Mouse (Mus musculus) erythroblast, embryonic 14.5 days (primary cell): Measurements from ENCODE around the gene Lepr. TPM values are rescaled to one million over a fixed set of nuclear protein-coding genes. Genes with fewer than 3 reads are reported as not detected.

ENCODE experiments used
- H3K27me3 ChIP-seq: 2 replicates; pipeline ENCODE4 v1.6.1; 2012; ENCODE audit warnings: inconsistent platforms; ENCODE audit not compliant: control insufficient read depth
- H3K36me3 ChIP-seq: 2 replicates; pipeline ENCODE4 v1.6.1; 2012; ENCODE audit warnings: mild to moderate bottlenecking, inconsistent platforms; ENCODE audit not compliant: control insufficient read depth
- H3K4me1 ChIP-seq: 2 replicates; pipeline ENCODE4 v1.6.1; 2012; ENCODE audit warnings: inconsistent platforms; ENCODE audit not compliant: control insufficient read depth
- H3K4me3 ChIP-seq: replicated peaks from 2 replicates; pipeline ENCODE3; 2012; ENCODE audit warnings: moderate library complexity, mild to moderate bottlenecking, inconsistent platforms
- H3K9me3 ChIP-seq: 2 replicates; pipeline ENCODE4 v1.6.1; 2012; ENCODE audit warnings: low read length, inconsistent platforms, mixed read lengths; ENCODE audit not compliant: control insufficient read depth
- GATA1 ChIP-seq: IDR thresholded peaks from 2 replicates; pipeline ENCODE4 v1.6.1; 2012; ENCODE audit warnings: low read length, inconsistent platforms, mixed read lengths
- TAL1 ChIP-seq: IDR thresholded peaks from 3 replicates; pipeline ENCODE4 v1.6.1; 2012; ENCODE audit warnings: low read length, inconsistent platforms, mixed read lengths
- polyA plus RNA-seq: library from polyadenylated mRNA; stranded (reverse); fragments of >175 nt; gene quantifications from 2 replicates; pipeline ENCODE4 v1.2.3, GENCODE M21; 2012

Gene Lepr
- polyA plus RNA-seq, 1 experiment = not detected

DNA sequence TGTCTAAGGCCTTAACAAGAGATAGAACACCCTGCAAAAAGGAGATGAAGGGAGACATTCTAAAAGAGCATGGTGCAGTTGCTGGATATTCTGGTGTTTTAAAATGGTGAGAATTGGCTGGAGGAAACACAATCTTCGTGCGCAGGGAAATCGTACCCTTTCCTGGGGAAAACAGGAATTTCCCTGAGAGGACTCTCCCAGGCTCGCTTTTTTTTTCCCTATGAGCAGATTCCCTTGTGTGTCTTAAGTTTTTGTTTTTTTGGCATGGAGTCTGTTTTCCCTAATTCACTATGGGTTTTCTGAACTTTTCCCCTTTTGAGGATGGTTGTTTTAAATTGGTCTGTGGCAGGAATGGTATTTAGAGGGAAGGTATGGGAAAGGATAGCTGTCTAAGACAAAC lies 28.0 kb upstream of the Lepr start:
- H3K36me3 ChIP-seq = no peaks in the 10 kb centered on the region
- no peaks in the 10 kb centered on the region for H3K9me3 ChIP-seq
- H3K27me3 ChIP-seq = no peaks in the 10 kb centered on the region
- H3K4me1 ChIP-seq = no peaks in the 10 kb centered on the region
- TF ChIP-seq TAL1 (no peak), GATA1 (no peak)
- no peak overlapping the region for H3K4me3 ChIP-seq

DNA sequence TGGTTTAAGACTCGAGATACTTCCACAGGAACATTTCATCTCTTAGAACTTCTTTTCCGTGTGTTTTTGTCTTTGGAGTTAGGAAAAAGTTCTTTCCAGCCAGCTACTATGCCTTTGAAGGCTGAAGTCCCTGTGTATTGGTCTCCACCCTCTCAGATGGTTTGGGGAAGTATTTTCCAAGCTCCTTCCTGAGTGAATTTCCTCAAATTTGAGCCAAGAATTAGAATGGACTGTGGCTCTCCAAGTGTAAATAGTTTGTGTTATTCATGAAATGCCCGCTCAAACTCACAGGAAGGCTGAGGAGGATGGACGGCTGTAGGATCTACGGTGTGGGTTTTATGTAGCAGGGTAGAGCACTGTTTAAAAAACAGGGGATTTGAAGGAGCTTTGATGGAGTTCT lies 27.6 kb upstream of the Lepr start:
- Histone ChIP-seq H3K27me3 (no peaks in the 10 kb centered on the region), H3K4me3 (no peak overlapping the region), H3K4me1 (no peaks in the 10 kb centered on the region), H3K9me3 (no peaks in the 10 kb centered on the region), H3K36me3 (no peaks in the 10 kb centered on the region)
- TF ChIP-seq TAL1 (no peak), GATA1 (no peak)

DNA sequence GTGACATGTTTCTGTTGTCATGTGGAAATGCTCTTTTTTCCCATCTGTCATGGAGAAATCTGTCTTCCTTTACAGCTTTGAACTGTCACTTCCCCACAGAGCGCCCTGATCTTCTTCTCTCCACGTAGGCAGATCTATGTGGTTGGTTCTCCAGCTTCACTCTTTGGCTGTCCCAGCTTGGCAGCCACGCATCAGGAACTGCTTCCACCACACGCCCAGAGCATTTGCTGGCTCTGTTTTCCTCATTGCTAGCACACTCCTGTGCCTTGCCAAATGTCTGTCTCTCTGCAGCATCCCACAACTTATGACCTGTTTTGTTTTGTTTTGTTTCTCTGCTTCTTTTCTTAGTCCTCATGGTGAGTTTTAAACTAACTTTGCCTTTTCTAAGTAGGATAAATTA lies 24.3 kb upstream of the Lepr start:
- Histone ChIP-seq H3K4me1 (no peaks in the 10 kb centered on the region), H3K4me3 (no peak overlapping the region), H3K9me3 (no peaks in the 10 kb centered on the region), H3K36me3 (no peaks in the 10 kb centered on the region), H3K27me3 (no peaks in the 10 kb centered on the region)
- TF ChIP-seq TAL1 = no peak
- TF ChIP-seq GATA1 = no peak

DNA sequence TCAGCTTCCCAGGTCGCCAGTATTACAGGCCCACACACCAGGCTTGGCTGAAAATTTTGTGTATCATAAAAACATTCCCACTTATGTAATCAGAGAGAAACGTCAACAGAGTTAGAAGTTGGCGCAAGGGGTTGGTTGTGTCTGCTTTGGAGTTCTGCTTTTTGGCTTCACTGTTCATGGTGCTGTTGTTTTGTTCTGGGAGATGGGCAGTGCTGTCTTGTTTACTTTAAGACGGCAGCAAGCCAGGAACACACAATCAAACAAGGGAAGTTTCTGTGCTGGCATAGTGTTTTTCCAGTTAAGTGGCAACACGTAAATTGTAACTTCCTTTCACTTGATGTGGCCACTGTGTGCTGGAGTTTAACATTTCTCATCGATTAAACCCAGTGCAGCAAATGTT lies 22.7 kb upstream of the Lepr start:
- Histone ChIP-seq H3K4me1 (no peaks in the 10 kb centered on the region), H3K9me3 (no peaks in the 10 kb centered on the region), H3K36me3 (no peaks in the 10 kb centered on the region), H3K27me3 (no peaks in the 10 kb centered on the region), H3K4me3 (no peak overlapping the region)
- TF ChIP-seq GATA1 (no peak), TAL1 (no peak)

DNA sequence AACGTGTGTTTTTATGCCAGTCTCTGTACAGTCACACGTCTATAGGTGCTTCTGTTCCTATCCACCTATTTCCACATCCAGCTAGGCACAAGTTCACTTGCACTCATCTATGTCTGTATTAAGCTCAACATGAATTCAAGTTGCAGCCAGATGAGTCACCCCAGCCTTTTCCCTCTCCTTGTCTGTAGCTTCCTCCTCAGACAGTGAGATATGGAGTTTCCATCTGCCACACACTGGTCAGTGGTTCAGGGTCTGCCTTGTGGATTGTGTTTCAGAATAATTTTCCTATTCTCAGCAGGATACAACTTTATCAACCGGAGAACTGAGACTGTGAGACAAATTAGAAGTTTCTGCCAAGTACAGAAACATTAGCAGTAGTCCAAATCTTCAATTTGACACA lies 20.0 kb upstream of the Lepr start:
- Histone ChIP-seq H3K36me3 (no peaks in the 10 kb centered on the region), H3K9me3 (no peaks in the 10 kb centered on the region), H3K4me1 (no peaks in the 10 kb centered on the region), H3K27me3 (no peaks in the 10 kb centered on the region), H3K4me3 (no peak overlapping the region)
- no peak for TF ChIP-seq TAL1
- no peak for TF ChIP-seq GATA1

DNA sequence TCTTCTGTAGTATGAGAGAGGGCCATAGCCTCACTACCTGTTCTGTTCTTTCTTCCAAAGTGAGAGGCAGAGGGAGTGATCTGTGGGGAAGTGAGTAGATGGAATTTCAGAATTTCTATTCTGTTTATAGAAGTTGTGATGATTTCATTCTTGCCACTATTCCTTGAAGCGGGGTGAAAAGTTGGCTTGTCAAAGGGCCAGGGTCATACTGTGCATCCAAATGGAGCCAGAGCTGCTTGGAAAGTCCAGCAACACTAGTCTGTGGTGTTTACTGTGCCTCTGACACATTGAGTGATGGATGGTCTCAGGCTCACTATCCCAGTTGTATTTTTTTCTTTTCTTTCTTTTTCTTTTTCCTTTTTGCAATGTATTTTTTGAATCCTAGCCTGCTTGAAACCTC lies 17.8 kb upstream of the Lepr start:
- TF ChIP-seq TAL1 (no peak), GATA1 (no peak)
- Histone ChIP-seq H3K36me3 (no peaks in the 10 kb centered on the region), H3K27me3 (no peaks in the 10 kb centered on the region), H3K9me3 (no peaks in the 10 kb centered on the region), H3K4me1 (no peaks in the 10 kb centered on the region), H3K4me3 (no peak overlapping the region)

DNA sequence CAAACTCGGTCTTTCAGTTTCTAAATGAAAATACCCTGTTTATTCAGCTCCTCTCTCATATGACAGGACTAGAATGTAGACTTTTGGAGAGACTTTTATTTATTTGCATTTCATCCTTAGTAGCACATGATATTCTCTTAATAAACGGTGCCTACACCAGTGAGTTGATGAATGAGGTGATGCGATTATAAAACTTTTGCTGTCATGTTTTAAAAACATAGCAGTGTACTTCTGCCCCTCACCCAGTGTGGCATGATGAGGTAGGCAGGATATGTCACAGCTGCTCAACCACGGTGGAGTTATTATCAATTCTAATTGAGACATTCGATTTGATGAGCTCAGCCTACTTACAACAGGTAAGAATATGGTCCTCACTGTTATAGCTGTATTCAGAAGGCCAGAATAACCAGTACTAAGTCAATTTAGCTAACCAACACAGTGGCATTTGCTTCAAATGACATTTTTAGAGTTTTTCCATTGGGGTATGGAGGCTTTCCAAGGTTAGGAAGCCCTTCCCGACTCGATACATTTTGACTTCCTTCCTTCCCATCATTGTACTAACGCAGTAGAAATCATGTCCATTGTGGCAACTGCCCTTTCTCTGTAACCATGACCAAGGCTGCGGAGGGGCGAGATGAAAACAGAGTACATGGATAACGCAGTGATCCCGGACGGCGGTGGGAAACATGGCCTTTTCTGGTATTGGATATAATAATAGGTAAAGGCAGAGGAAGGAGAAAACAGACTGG lies 16.1 kb upstream of the Lepr start:
- H3K9me3 ChIP-seq = no peaks in the 10 kb centered on the region
- TF ChIP-seq TAL1 (no peak), GATA1 (no peak)
- H3K4me3 ChIP-seq = no peak overlapping the region
- no peaks in the 10 kb centered on the region for H3K4me1 ChIP-seq
- no peaks in the 10 kb centered on the region for H3K36me3 ChIP-seq
- no peaks in the 10 kb centered on the region for H3K27me3 ChIP-seq

DNA sequence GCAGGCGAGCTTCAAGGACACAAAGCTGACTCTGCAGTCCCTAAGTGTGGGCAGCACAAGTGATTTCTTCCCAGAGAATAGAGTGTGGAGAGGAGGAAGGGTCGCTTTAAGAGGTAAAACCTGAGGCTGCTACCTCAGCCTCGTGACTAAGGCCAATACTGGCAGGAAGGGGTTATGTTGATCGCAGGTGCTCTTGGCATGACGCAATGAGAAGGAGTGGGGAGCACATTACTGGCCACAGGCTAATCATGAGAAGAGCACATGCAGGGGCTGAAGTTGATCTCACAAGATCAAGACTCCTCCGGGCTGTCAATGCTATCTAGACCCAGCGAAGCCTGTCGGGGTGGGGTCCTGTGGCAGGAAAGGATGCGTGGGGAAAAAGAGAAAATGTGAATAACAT lies 11.9 kb upstream of the Lepr start:
- TF ChIP-seq TAL1 (no peak), GATA1 (no peak)
- H3K36me3 ChIP-seq = no peaks in the 10 kb centered on the region
- no peak overlapping the region for H3K4me3 ChIP-seq
- H3K4me1 ChIP-seq = no peaks in the 10 kb centered on the region
- no peaks in the 10 kb centered on the region for H3K9me3 ChIP-seq
- H3K27me3 ChIP-seq = no peaks in the 10 kb centered on the region

DNA sequence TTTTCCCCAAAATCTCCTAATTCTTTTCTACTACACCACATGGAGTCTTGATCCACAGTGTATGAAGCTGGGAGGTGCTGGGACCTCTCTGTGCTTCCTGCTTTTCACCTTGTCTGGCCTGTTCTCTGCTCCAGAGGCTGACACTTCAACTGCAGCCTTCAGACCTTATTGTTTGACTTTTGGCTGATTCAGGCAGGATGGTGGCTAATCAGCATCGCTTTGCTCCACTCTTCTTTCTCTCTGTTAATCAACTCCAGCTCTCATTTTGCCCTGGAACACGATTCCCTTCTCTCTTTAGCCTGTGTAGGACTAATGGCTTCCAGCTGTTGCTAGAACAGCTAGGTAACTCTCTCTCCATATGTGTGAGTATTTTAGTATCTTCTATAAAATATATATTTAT lies 10.0 kb upstream of the Lepr start:
- TF ChIP-seq GATA1 (no peak), TAL1 (no peak)
- Histone ChIP-seq H3K9me3 (no peaks in the 10 kb centered on the region), H3K36me3 (no peaks in the 10 kb centered on the region), H3K4me1 (no peaks in the 10 kb centered on the region), H3K27me3 (no peaks in the 10 kb centered on the region), H3K4me3 (no peak overlapping the region)

DNA sequence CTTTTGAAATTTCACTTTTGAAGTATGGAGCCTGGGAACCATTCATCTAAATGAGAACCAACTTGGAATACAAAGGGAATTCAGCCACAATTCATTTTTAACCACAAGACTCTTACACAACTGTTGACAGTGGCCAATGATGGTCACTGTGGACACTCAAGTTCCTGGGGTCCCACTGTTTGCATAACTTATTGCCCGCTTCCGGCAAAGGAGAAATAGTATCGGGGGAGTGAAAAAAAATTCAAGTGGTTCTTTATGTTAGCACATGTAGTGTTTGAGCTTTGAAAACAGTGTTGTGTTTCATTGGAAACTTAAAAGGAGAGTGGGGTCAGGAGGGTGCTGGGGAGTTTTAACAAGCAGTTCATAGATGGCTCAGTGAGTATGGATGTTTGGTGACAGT lies 9.3 kb upstream of the Lepr start:
- H3K4me1 ChIP-seq = no peaks in the 10 kb centered on the region
- H3K4me3 ChIP-seq = no peak overlapping the region
- H3K9me3 ChIP-seq = no peaks in the 10 kb centered on the region
- TF ChIP-seq GATA1 = no peak
- TF ChIP-seq TAL1 = no peak
- H3K27me3 ChIP-seq = no peaks in the 10 kb centered on the region
- H3K36me3 ChIP-seq = no peaks in the 10 kb centered on the region
